ENCODE assay signal across 8 mouse cellular contexts in the genomic region with DNA sequence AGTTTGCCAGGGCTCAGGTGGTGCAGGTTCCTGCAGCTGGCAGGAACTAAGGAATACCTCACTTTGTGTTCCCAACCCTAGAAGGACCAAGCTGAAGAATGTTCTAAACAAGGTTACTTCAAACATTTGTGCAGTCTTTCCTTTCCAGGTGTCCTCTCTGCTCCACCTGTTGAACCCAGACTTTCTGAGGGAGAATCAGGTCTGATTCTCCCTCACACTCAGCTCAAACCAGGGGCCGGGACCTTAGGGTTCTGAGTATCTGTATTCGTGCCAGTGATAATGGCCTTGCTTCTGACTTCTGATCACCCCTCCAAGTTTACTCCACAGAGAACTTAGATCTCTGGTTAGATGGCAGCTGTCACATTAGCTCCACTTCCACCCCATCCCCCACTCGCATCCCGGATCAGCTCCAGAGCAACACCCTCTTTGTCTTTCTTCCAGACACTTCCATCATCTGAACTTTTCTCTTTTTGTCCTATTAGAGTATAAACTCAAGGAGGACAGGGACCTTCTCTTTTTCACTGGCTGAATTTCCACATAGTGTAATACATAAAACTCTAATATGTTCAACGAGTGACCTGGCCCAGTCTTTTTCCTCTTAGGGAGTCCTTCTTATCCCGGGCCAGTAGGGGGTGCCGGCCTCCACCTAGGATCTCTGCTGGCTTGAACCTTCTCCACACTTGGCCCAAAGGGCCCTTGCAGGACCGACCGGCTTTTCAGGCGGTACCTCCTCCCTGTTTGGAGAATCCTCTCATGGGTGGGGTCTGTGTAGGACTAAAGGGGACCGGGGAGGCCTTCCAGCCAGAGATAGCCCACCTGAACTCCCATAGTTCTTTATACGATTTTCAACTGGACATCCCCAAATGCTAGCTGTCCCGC. TPM values are rescaled to one million over a fixed set of nuclear protein-coding genes. Genes with fewer than 3 reads are reported as not detected.
A peak's percentile ranks its signal among the peaks of the same experiment; 100 is the strongest.
DNase-seq lines count a peak whose midpoint lies in the region; TF ChIP-seq lines count a peak whose summit lies in the region.

No protein-coding gene starts in this region.

- WGBS in forebrain, embryonic 10.5 days = 22% methylated on average over 13 of the region's 13 CpGs

- H3K27me3 ChIP-seq in forebrain, embryonic 10.5 days (ENCODE audit: poor library complexity, severe bottlenecking) = peaks cover 69% of the 10 kb centered on the region

- intact Hi-C loops in heart, postnatal 10 days (cut with DNase I) = loop anchor here (1.0 to 5.0 kb wide), 2 partner anchors 99 to 210 kb away; no protein-coding TSS in a partner anchor

- H3K9ac ChIP-seq in ES-E14 (ENCODE audit: insufficient read depth, low read depth, low read length, poor library complexity, severe bottlenecking) = no peak overlapping the region

- peaks cover 0 to 18% of the 10 kb centered on the region in 2 experiments; a peak in 2 of 4 replicates for H3K4me1 ChIP-seq in ES-E14 (ENCODE audit: control insufficient read depth in 2 of 2, insufficient read depth in 2 of 2, low read length in 2 of 2, poor library complexity in 1 of 2)
- peaks cover 2% of the 10 kb centered on the region; the same call in 1 of the 2 replicates for H3K4me1 ChIP-seq in brown adipose tissue, adult 24 weeks (ENCODE audit: control insufficient read depth, insufficient read depth, insufficient read length, low read length)
- H3K4me1 ChIP-seq in forebrain, embryonic 10.5 days = peaks cover 80% of the 10 kb centered on the region

- no peaks in the 10 kb centered on the region for H3K9me3 ChIP-seq in ES-E14 (ENCODE audit: control insufficient read depth, insufficient read depth, low read depth, low read length)
- H3K9me3 ChIP-seq in forebrain, embryonic 10.5 days = no peaks in the 10 kb centered on the region

- DNase-seq in ES-E14 (ENCODE audit: low read depth, low spot score) = no peak
- peak; percentile 77 for DNase-seq in forebrain, embryonic 10.5 days (ENCODE audit: extremely low spot score, low spot score)
- DNase-seq in heart, postnatal 10 days = peak; percentile 92
- peak; percentile 84 to 91 for DNase-seq in kidney, postnatal 25 days
- DNase-seq in lung, postnatal 10 days = peak; percentile 93
- peak; percentile 41 for DNase-seq in ovary, postnatal 10 days (ENCODE audit: low spot score)
- peak; percentile 82 to 87 for DNase-seq in urinary bladder, adult 18-20 months (ENCODE audit: low spot score in 2 of 2)

- no peak overlapping the region for H3K27ac ChIP-seq in ES-E14 (ENCODE audit: insufficient read depth, low read depth, low read length, poor library complexity, severe bottlenecking)
- H3K27ac ChIP-seq in brown adipose tissue, adult 24 weeks (replicated peaks; ENCODE audit: low read depth, low read length) = peak overlapping the region; percentile 71
- no peak overlapping the region for H3K27ac ChIP-seq in forebrain, embryonic 10.5 days

- in situ Hi-C loops in ES-E14 (cut with MboI; ENCODE audit: low sequenced_read_pairs in 2 of 2, unreplicated experiment in 2 of 2) = loop anchor here (5.0 kb wide), 1 partner anchor 100 kb away; no protein-coding TSS in a partner anchor

- H3K36me3 ChIP-seq in ES-E14 (ENCODE audit: control insufficient read depth, insufficient read depth, low read length, poor library complexity, severe bottlenecking) = no peaks in the 10 kb centered on the region; the same call in 1 of the 2 replicates
- H3K36me3 ChIP-seq in forebrain, embryonic 10.5 days (replicated peaks) = no peaks in the 10 kb centered on the region

- peak overlapping the region; percentile 62 to 77; a peak in 3 of 4 replicates for H3K4me3 ChIP-seq in ES-E14 (ENCODE audit: insufficient read depth in 1 of 2, low read depth in 1 of 2, low read length in 2 of 2, poor library complexity in 1 of 2, severe bottlenecking in 1 of 2)
- peak overlapping the region; percentile 82 for H3K4me3 ChIP-seq in brown adipose tissue, adult 24 weeks (ENCODE audit: insufficient read depth, low read depth, low read length)
- peak overlapping the region; percentile 58 for H3K4me3 ChIP-seq in forebrain, embryonic 10.5 days

TF ChIP-seq in ES-E14, 5 proteins besides CTCF, POLR2A, EP300 and RAD21:
- TF ChIP-seq ZC3H11A (IDR thresholded peaks at IDR 0.05; ENCODE audit: borderline replicate concordance, low read depth, low read length) = peak; percentile 51; the same call in 1 of the 2 replicates
- no peak for TF ChIP-seq ZNF384 (IDR thresholded peaks at IDR 0.05; ENCODE audit: low read depth, low read length)

RNA-seq across cellular contexts. Expression of a gene that starts 1.0 kb away (rescaled TPM):
- 1.0 and 1.1 TPM in 2 replicates for total RNA-seq in ES-E14 (2012; rRNA removed)
- polyA plus RNA-seq in brown adipose tissue, adult 24 weeks (2012; ENCODE audit: insufficient read depth, insufficient read length, missing spikeins) = 5.3 and 6.1 TPM in 2 replicates
- 1.1 and 1.3 TPM in 2 replicates for polyA plus RNA-seq in forebrain, embryonic 10.5 days (2016; fragmentation: Nextera tagmentation; extraction: Ambion mirVana)
- total RNA-seq in heart, postnatal 10 days (2021) = 10 to 100 TPM; 13.9 to 21.4 TPM

RNA-seq across cellular contexts. Expression of a gene that starts 1.5 kb away (rescaled TPM):
- 32.8 and 43.6 TPM in 2 replicates for total RNA-seq in ES-E14 (2012; rRNA removed)
- 8.8 and 9.4 TPM in 2 replicates for polyA plus RNA-seq in brown adipose tissue, adult 24 weeks (2012; ENCODE audit: insufficient read depth, insufficient read length, missing spikeins)
- polyA plus RNA-seq in forebrain, embryonic 10.5 days (2016; fragmentation: Nextera tagmentation; extraction: Ambion mirVana) = 29.5 TPM in 2 replicates
- 10 to 100 TPM; 13.9 to 15.6 TPM for total RNA-seq in heart, postnatal 10 days (2021)

RNA-seq across cellular contexts. Expression of a gene that starts 13.9 kb away (rescaled TPM):
- total RNA-seq in ES-E14 (2012; rRNA removed) = 11.7 and 14.8 TPM in 2 replicates
- polyA plus RNA-seq in brown adipose tissue, adult 24 weeks (2012; ENCODE audit: insufficient read depth, insufficient read length, missing spikeins) = 10.4 and 13.2 TPM in 2 replicates
- 33.6 and 34.0 TPM in 2 replicates for polyA plus RNA-seq in forebrain, embryonic 10.5 days (2016; fragmentation: Nextera tagmentation; extraction: Ambion mirVana)
- 1 to 10 TPM; 7.8 to 9.5 TPM for total RNA-seq in heart, postnatal 10 days (2021)

RNA-seq across cellular contexts. Expression of a gene that starts 23.3 kb away (rescaled TPM):
- total RNA-seq in ES-E14 (2012; rRNA removed) = 1.4 and 2.1 TPM in 2 replicates
- polyA plus RNA-seq in brown adipose tissue, adult 24 weeks (2012; ENCODE audit: insufficient read depth, insufficient read length, missing spikeins) = 4.9 and 5.3 TPM in 2 replicates
- 0.12 and 0.21 TPM in 2 replicates for polyA plus RNA-seq in forebrain, embryonic 10.5 days (2016; fragmentation: Nextera tagmentation; extraction: Ambion mirVana)
- total RNA-seq in heart, postnatal 10 days (2021) = 10 to 100 TPM; 36.3 to 48.5 TPM
